Mouse (Mus musculus): ENCODE results near the gene Pip4k2b. TPM values are rescaled to one million over a fixed set of nuclear protein-coding genes. Genes with fewer than 3 reads are reported as not detected.
"Not testable (repeated sequence)": the region's sequence is repeated elsewhere in the genome, so short reads cannot be mapped to it uniquely, and the experiment has no call there.

The Pip4k2b gene
- total RNA-seq, 2 experiments from 2014 or later = 26.6 to 28.6 TPM

- ATAC-seq (replicated peaks; ENCODE audit: low FRiP score, low TSS enrichment, poor library complexity, severe bottlenecking) = no peak
Observed at GRCm38 (mm10) chr11:97758942-97759341, 14.4 kb upstream of the Pip4k2b start.

GRCm38 (mm10) chr11:97758125-97758524 is 13.6 kb upstream of the Pip4k2b start:
- no peak for ATAC-seq (replicated peaks; ENCODE audit: low FRiP score, low TSS enrichment, poor library complexity, severe bottlenecking)

- no peak for ATAC-seq (replicated peaks; ENCODE audit: low FRiP score, low TSS enrichment, poor library complexity, severe bottlenecking)
Observed at GRCm38 (mm10) chr11:97753277-97753676, 8.8 kb upstream of the Pip4k2b start.

GRCm38 (mm10) chr11:97748496-97748895 is 4.0 kb upstream of the Pip4k2b start:
- ATAC-seq (replicated peaks; ENCODE audit: low FRiP score, low TSS enrichment, poor library complexity, severe bottlenecking) = no peak

- ATAC-seq (replicated peaks; ENCODE audit: low FRiP score, low TSS enrichment, poor library complexity, severe bottlenecking) = no peak
Observed at GRCm38 (mm10) chr11:97747773-97748172, 3.3 kb upstream of the Pip4k2b start.

GRCm38 (mm10) chr11:97745331-97745721 is 822 bp upstream of the Pip4k2b start:
- ATAC-seq (replicated peaks; ENCODE audit: low FRiP score, low TSS enrichment, poor library complexity, severe bottlenecking) = no peak

- peak; percentile 97 for ATAC-seq (replicated peaks; ENCODE audit: low FRiP score, low TSS enrichment, poor library complexity, severe bottlenecking)
Observed at GRCm38 (mm10) chr11:97744718-97745330, 320 bp upstream of the Pip4k2b start.

- ATAC-seq (replicated peaks; ENCODE audit: low FRiP score, low TSS enrichment, poor library complexity, severe bottlenecking) = no peak
Observed at GRCm38 (mm10) chr11:97743423-97743822, 1.1 kb downstream of the Pip4k2b start.

GRCm38 (mm10) chr11:97742591-97742990 is 1.9 kb downstream of the Pip4k2b start:
- no peak for ATAC-seq (replicated peaks; ENCODE audit: low FRiP score, low TSS enrichment, poor library complexity, severe bottlenecking)

GRCm38 (mm10) chr11:97742157-97742556 is 2.3 kb downstream of the Pip4k2b start:
- no peak for ATAC-seq (replicated peaks; ENCODE audit: low FRiP score, low TSS enrichment, poor library complexity, severe bottlenecking)

GRCm38 (mm10) chr11:97740190-97740589 is 4.3 kb downstream of the Pip4k2b start:
- ATAC-seq (replicated peaks; ENCODE audit: low FRiP score, low TSS enrichment, poor library complexity, severe bottlenecking) = no peak

GRCm38 (mm10) chr11:97739155-97739554 is 5.3 kb downstream of the Pip4k2b start:
- 0 out of 2 replicates have a peak, but pooled peaks have one; percentile 38 for ATAC-seq (replicated peaks; ENCODE audit: low FRiP score, low TSS enrichment, poor library complexity, severe bottlenecking)

GRCm38 (mm10) chr11:97738703-97739102 is 5.8 kb downstream of the Pip4k2b start:
- 0 out of 2 replicates have a peak, but pooled peaks have one; percentile 11 for ATAC-seq (replicated peaks; ENCODE audit: low FRiP score, low TSS enrichment, poor library complexity, severe bottlenecking)

- ATAC-seq (replicated peaks; ENCODE audit: low FRiP score, low TSS enrichment, poor library complexity, severe bottlenecking) = no peak
Observed at GRCm38 (mm10) chr11:97737600-97737999, 6.9 kb downstream of the Pip4k2b start.

GRCm38 (mm10) chr11:97736645-97737044 is 7.9 kb downstream of the Pip4k2b start:
- no peak for ATAC-seq (replicated peaks; ENCODE audit: low FRiP score, low TSS enrichment, poor library complexity, severe bottlenecking)

- ATAC-seq (replicated peaks; ENCODE audit: low FRiP score, low TSS enrichment, poor library complexity, severe bottlenecking) = not testable (repeated sequence)
Observed at GRCm38 (mm10) chr11:97734810-97735209, 9.7 kb downstream of the Pip4k2b start.

GRCm38 (mm10) chr11:97733689-97734088 is 10.8 kb downstream of the Pip4k2b start:
- no peak for ATAC-seq (replicated peaks; ENCODE audit: low FRiP score, low TSS enrichment, poor library complexity, severe bottlenecking)

- 0 out of 2 replicates have a peak, but pooled peaks have one; percentile 29 for ATAC-seq (replicated peaks; ENCODE audit: low FRiP score, low TSS enrichment, poor library complexity, severe bottlenecking)
Observed at GRCm38 (mm10) chr11:97728730-97729129, 15.8 kb downstream of the Pip4k2b start.

GRCm38 (mm10) chr11:97728311-97728710 is 16.2 kb downstream of the Pip4k2b start:
- 0 out of 2 replicates have a peak, but pooled peaks have one; percentile 22 for ATAC-seq (replicated peaks; ENCODE audit: low FRiP score, low TSS enrichment, poor library complexity, severe bottlenecking)

- no peak for ATAC-seq (replicated peaks; ENCODE audit: low FRiP score, low TSS enrichment, poor library complexity, severe bottlenecking)
Observed at GRCm38 (mm10) chr11:97723709-97724108, 20.8 kb downstream of the Pip4k2b start.

GRCm38 (mm10) chr11:97721338-97721737 is 23.2 kb downstream of the Pip4k2b start:
- ATAC-seq (replicated peaks; ENCODE audit: low FRiP score, low TSS enrichment, poor library complexity, severe bottlenecking) = no peak
